Mouse (Mus musculus): ENCODE measurements around the gene Ndrg2.

Ndrg2 gene

DNA sequence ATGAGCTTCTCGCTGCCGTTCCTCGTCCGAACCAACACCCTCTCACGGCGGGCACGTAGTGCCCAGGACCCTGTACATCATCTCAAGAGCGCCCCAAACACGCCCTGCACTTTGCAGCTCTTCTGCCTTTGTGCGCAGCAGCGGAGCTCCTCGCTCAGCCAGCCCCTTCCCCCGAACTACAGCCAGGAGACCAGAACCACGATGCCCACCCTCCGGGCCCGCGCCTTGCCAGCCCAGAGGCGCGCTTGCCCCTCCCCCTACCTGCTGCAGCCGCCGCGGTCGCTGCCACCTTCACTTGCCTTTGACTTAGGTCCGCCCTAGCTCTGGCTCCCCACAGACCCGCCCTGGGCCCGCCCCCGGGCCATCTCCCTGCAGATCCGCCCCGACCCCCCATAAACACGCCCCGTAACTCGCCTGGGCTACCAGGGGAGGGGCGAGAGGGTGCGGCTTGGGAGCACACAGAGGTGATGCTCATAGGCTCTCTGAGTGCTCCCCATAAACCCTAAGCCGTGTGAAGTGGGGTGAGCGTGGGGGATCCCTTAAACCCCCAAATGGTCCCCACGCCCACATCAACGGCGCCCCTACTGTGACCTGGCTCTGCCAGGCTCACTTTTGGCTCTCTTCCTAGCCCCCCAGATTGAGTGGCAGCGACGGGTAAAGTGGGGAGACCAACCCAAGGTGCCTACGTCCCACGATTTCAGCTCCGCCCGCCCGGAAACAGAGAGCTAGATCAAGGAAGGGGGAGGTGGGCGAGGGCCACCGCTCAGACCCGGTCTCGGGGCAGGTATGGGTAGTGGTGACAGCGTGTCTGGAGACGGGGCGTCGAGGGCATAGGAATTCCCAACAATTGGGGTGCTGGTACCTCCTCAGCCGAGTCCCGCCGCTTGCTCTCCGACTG lies 647 bp downstream of the Ndrg2 start:
- peak; percentile 59 for DNase-seq (ENCODE audit: low spot score)

- DNase-seq (ENCODE audit: low spot score): peak; percentile 19
Observed at GRCm38 (mm10) chr14:51912391-51913061, 1.4 kb downstream of the Ndrg2 start.

- no peak for DNase-seq (ENCODE audit: low spot score)
Observed at GRCm38 (mm10) chr14:51911301-51911700, 2.7 kb downstream of the Ndrg2 start.

GRCm38 (mm10) chr14:51906102-51906501 lies 7.9 kb downstream of the Ndrg2 start:
- no peak for DNase-seq (ENCODE audit: low spot score)

GRCm38 (mm10) chr14:51904706-51905105 lies 9.3 kb downstream of the Ndrg2 start:
- peak; percentile 23 for DNase-seq (ENCODE audit: low spot score)

DNA sequence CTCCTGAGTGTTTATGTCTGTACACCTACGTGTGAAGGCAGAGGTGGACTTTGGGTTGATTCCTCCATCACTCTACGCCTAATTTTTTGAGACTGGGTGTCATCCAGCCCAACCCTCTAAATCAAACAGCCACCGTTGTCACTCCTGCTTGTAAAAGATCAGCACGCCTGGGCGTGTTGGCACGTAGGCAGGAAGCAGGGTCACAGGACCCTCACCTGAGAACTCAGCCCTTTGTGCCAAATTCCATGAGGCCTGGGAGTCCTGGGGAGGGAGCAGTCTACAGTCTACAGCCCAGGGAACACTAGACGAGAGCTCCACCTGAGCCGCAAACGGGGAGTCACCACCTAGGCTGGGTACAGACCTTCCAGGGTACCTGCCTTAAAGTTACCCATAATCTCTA lies 10.2 kb downstream of the Ndrg2 start:
- no peak for DNase-seq (ENCODE audit: low spot score)

DNA sequence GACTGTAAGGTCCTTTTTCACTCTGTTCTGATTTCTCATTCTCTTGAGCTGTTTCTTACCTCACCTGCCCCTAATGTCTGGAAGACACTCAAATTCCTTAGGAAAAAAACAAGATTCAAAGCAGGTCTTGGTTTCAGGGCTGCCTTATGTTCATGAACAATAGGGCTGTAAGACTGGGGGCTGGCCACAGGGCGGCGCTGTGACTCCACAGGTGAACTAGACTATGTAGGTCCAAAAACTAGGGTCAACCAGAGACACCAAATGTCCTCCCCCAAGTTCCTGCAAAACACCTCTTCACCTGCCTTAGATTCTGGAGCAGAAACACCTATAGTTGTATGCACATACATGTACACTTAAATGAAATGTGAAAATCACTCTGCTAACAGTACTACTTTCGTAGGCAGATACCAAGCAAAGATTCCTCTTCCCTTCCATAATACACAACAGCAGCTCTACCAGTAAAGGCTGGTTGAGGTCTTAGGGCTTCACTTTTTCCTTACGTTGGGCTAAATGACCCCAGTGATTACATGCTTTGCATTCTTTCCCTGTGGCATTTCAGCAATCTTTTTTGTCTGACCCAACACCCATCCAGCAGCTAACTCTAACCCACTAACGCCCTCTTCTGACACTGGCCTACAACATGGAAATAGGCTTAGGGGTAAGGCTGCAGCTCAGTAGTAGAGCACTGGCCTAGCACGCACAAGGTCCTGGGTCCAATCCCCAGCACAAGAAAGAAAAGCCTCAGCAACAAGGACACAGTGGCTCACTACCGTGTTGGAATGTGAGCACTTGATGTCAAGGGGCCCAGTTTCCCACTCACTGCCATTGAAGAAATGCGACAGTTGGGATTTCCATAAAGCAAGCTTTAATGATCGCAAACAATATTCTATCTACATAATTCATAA lies 10.9 kb downstream of the Ndrg2 start:
- peak; percentile 85 for DNase-seq (ENCODE audit: low spot score)

DNA sequence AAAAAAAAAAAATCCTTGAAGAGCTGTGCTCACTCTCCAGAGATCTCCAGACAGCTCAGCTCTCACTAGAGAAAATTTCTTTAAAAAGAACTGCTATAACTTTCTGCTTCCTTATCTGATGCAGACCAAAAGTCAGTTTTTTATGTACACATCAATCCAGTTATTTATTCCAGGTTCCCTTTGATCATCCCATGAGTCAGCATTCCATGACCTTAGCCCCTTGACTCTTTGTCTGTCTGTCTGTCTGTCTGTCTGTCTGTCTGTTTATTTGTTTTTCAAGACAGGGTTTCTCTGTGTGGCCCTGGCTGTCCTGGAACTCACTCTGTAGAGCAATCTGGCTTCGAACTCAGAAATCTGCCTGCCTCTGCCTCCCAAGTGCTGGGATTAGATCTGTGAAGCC lies 14.6 kb downstream of the Ndrg2 start:
- no peak for DNase-seq (ENCODE audit: low spot score)

DNA sequence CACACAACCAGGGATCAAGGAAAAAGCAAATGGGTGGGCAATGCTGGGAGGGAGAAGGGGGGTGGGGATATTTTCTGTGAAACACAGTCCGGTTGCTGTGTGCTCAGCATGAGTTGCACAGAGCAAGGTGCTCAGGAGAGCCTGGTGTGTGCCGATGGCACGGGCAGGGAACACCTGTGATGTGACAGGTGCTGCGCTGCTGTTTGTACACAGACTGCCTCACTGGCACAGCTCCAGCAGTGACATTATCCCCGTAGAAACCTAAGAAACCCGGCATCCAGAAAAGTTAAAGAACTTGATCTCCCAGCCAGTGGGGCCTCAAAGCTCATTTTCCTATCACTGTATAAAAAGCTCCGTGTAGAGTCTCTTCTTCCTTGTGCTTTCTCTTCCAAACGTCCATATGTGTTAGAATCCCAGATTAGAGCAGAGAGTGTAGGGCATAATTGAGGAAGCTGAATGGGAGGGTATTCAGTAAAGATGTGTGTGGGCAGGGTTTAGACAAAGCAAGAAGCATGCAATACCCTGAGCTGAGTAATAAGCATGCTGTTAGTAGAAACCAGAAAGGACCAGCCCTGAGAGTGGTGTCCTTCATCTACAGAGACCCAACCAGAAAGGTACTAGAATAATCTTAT lies 17.3 kb downstream of the Ndrg2 start:
- DNase-seq (ENCODE audit: low spot score): no peak

DNA sequence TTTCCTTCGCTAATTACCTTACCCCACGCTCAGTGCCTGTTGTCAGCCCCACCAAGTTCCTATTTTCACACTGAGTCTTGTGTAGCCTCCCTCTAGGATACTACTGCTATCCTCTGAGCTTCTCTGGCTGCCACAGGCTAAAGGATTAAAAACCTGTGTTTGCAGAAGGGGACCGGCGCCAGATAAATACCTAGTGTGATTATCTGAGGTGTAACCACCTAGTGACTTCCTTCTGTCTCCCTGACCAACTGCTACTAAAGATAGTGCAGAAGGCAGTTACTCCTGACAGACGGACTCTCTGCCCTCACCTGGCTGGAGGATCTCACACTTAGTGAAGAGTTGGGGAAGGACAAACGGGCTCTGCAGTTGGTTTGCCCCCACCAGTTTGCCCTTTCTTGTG lies 17.9 kb downstream of the Ndrg2 start:
- DNase-seq (ENCODE audit: low spot score): no peak

GRCm38 (mm10) chr14:51895071-51895470 lies 18.9 kb downstream of the Ndrg2 start:
- no peak for DNase-seq (ENCODE audit: low spot score)

- no peak for DNase-seq (ENCODE audit: low spot score)
Observed at GRCm38 (mm10) chr14:51893809-51894208, 20.1 kb downstream of the Ndrg2 start.

DNA sequence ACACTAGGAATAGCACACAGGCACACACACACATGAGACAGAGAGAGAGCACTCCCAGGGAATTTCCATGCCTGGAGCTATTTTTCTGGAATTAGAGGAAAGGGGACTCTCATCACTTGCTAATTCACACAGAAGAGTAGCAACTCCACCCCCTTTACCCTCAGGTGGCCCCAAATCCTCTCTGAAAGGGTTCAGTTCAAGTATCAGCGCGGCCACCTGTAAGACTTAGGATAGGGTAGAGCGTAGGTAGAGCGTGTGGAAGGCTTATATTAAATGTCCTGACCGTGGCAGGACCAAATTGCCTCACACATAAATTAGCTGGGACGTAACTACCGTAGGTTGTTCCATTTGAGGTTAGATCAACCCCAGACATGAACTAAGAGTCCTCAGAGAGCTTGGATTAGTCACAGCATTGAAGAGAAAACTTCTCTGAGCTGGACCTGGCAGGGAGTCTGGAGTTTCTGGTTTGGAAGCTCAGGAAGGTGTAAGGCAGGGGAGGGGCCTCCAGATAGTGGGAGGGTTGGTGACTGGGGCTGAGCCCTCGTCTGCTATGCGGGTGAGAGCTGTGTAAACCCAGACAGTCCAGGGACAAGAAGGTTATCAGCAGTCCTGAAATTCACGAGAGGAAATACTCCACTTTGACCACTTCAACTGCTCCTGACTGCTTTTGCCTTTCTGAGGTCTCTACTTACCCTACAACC lies 20.7 kb downstream of the Ndrg2 start:
- DNase-seq (ENCODE audit: low spot score): no peak

- DNase-seq (ENCODE audit: low spot score): no peak
Observed at GRCm38 (mm10) chr14:51892191-51892939, 21.6 kb downstream of the Ndrg2 start, which contains the start of gene Slc39a2. Gene Slc39a2 (plus strand): TSS chr14:51892889.

DNA sequence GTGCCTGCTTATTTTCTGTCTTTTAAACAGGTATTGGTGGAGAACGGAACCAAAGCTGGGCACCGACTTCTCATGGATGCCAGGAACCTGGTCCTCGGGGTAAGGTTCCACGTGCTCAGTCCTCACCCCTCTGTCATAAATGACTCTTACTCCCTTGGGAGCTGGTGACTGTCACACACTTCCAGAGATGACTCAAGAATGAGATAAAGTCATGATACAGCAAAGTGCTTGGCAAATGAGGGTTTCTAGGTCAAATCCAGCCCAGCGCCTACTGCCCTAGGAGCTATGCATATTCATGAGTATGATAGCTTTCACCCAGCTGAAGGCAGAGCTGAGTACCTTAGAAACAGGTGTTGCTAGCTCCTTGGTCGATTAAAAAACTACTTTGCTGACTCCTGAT lies 24.1 kb downstream of the Ndrg2 start:
- no peak for DNase-seq (ENCODE audit: low spot score)

- DNase-seq (ENCODE audit: low spot score): no peak
Observed at GRCm38 (mm10) chr14:51886051-51886450, 27.9 kb downstream of the Ndrg2 start.

GRCm38 (mm10) chr14:51884598-51885331 lies 29.2 kb downstream of the Ndrg2 start, which contains the start of gene Mettl17:
Gene Mettl17 (plus strand): TSS chr14:51884842.
- DNase-seq (ENCODE audit: low spot score): peak; percentile 98

DNA sequence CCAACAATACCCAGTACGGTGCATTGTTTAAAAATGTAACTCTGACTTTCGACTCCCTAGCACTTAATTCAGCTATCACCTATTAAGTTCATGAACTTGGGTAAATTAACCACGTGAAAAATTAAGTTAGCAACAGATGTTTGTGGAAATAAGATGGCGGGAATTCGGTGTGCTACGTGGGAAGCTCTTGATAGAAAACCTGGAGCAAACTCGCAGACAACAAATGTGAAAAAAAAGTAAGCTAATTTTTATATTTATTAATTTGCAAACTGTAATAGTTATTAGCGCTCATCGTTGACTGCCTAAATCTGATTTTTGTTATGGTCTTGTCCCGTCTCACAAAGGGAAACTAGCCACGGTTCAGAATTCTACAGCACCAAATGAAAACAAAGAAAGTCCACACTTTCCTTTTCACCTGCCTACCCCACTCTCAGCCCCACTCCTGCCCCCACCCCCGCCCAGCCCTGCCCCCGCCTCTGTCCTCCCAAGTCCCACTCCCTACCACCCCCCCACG lies 29.9 kb downstream of the Ndrg2 start:
- peak; percentile 70 for DNase-seq (ENCODE audit: low spot score)

DNA sequence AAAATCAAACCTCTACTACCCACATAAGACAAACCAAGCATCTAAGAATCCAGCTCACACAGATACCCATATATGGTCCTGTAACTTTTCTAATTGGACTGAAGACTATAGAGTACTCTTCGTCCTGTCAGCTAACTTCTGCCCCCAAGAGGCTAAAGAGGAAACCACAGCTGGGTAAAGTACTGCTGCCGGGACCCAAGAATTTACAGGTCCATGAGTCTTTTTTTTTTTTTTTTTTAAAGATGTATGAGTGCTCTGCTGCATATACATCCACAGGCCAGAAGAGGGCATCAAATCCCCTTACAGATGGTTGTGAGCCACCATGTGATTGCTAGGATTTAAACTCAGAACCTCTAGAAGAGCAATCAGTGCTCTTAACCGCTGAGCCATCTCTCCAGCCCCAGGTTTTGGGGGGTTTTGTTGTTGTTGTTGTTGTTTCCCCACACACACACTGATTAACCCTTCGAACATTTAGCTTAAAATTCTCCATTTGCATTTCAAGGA lies 30.4 kb downstream of the Ndrg2 start:
- peak; percentile 90 for DNase-seq (ENCODE audit: low spot score)
